Mouse (Mus musculus) forebrain, postnatal 0 days (tissue): ENCODE measurements around the gene Sh2d6. TPM values are rescaled to one million over a fixed set of nuclear protein-coding genes. Genes with fewer than 3 reads are reported as not detected.

Experiments used
- ATAC-seq: fragments of 200-750 bp; cut with Nextera tagmentation; 2 replicates; pipeline ENCODE4 v1.8.0; 2017; ENCODE audit warnings: mild to moderate bottlenecking, moderate library complexity
- DNase-seq: peaks from one replicate; pipeline ENCODE4 v3.0.0-alpha.2; 2015
- H3K27ac ChIP-seq: fragments of 300-500 bp; sonication (generic); 2 replicates; pipeline ENCODE4 v1.5.1; 2014; ENCODE audit warnings: low read depth, mild to moderate bottlenecking, antibody characterized with exemption, low read length, moderate library complexity, mixed read lengths
- H3K27me3 ChIP-seq: fragments of 300-500 bp; sonication (generic); 2 replicates; pipeline ENCODE4 v1.6.1; 2014; ENCODE audit warnings: mild to moderate bottlenecking, low read length, mixed read lengths; ENCODE audit not compliant: insufficient read depth
- H3K36me3 ChIP-seq: fragments of 300-500 bp; sonication (generic); 2 replicates; pipeline ENCODE4 v1.6.1; 2014; ENCODE audit warnings: mild to moderate bottlenecking, moderate library complexity; ENCODE audit not compliant: insufficient read depth
- H3K4me1 ChIP-seq: fragments of 300-500 bp; sonication (generic); 2 replicates; pipeline ENCODE4 v1.6.1; 2014; ENCODE audit warnings: antibody characterized with exemption; ENCODE audit not compliant: insufficient read depth
- H3K4me2 ChIP-seq: fragments of 300-500 bp; sonication (generic); 2 replicates; pipeline ENCODE4 v1.6.1; 2014; ENCODE audit warnings: low read depth, mild to moderate bottlenecking, moderate library complexity
- H3K4me3 ChIP-seq: fragments of 300-500 bp; sonication (generic); 2 replicates; pipeline ENCODE4 v1.5.1; 2014; ENCODE audit warnings: low read depth, low read length, mixed read lengths
- H3K9ac ChIP-seq: fragments of 300-500 bp; sonication (generic); 2 replicates; pipeline ENCODE4 v1.6.1; 2014; ENCODE audit warnings: mild to moderate bottlenecking
- H3K9me3 ChIP-seq: fragments of 300-500 bp; sonication (generic); 2 replicates; pipeline ENCODE4 v1.6.1; 2016; ENCODE audit warnings: low read length
- CTCF ChIP-seq: sonication (generic); IDR thresholded peaks from 2 replicates; pipeline ENCODE4 v1.5.1; 2016; ENCODE audit warnings: antibody characterized with exemption, control low read depth, low read depth
- WGBS: fragments of 180-500 bp; shearing (Covaris S2); extraction: QIAGEN DNeasy Blood & Tissue Kit; methylation state at CpG from one replicate; pipeline ENCODE4 v1.1.7; 2014; 5-methylcytosine and 5-hydroxymethylcytosine counted together
- polyA plus RNA-seq: library from polyadenylated mRNA; unstranded; fragments of >200 nt; fragmentation: Nextera tagmentation; extraction: Ambion mirVana; gene quantifications from 2 replicates; pipeline ENCODE4 v1.2.1, GENCODE M21; 2015
- total RNA-seq: library from RNA; depleted of rRNA; stranded (reverse); fragments of >200 nt; gene quantifications from 2 replicates; pipeline ENCODE4 v1.2.3, GENCODE M21; 2014; rRNA removed

Sh2d6 gene
- total RNA-seq (0.24 and 0.38 TPM in 2 replicates), polyA plus RNA-seq (0.21 and 0.47 TPM in 2 replicates)

DNA sequence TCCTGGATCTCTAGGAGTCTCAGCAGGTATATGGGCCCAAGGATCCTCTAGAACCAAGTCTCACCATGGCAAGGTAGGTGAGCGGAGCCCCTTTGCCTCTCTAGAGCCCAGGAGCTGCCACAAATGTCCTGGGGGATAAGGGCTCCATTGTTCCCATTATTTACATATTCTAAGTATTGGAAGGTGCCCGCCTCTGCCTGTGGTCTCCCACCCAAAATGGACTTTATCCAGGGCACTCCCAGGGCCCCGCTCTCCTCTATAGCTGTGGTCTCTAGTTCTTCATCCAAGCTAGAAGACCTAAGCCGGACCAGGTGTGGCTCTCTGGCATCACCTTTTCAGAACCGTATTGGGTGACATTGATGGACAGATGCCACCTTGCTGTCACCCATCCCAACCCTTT, at the start of gene Sh2d6:
Sh2d6 (minus strand) TSS at position 101 of the 400 bp plus-strand sequence.
- no peak for DNase-seq
- Histone ChIP-seq H3K9ac (no peak within 1 kb of the TSS), H3K4me2 (peak within 1 kb of the TSS; percentile 32; the same call in 1 of the 2 replicates), H3K36me3 (no peaks in the 10 kb centered on the region), H3K27me3 (no peaks in the 10 kb centered on the region), H3K4me1 (peaks cover 21% of the 10 kb centered on the region), H3K9me3 (no peaks in the 10 kb centered on the region), H3K4me3 (no peak within 1 kb of the TSS), H3K27ac (peak within 1 kb of the TSS; percentile 94)
- no peak for TF ChIP-seq CTCF
- WGBS: 91% methylated on average over 5 of the region's 5 CpGs
- ATAC-seq: no peak

DNA sequence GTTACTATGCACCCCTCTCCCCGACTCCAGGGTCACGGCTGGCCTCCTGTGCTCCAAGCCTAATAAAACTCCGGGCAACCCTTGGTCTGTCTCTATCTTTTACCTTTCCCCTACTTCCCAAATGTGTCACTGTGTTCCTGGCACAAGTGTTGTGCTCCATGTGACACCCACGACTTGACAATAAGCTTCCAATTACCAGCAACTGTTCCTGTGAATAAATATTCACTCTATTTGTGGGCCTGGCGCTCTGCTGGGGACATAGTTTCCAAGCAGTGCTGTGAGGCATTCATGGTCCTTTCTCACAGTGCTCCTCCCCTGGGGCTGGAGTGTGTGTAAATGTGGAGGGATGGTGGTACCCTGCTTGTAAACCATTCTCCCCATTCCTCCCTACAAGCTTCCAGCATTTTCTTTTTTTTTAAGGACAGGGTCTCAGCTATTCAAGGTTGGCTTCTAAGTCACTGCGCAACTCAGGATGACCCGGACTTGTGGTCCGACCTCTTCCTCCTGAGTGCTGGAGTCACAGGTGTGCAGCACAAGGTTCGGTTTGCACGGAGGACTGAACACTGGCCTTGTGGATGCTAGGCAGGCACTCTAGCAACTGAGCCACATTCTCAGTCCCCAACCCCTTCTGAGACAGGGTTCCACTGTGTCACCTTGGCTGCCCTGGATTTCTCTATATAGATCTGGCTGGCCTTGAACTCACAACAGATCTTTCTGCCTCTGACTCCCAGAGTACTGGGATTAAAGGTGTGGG, 49.3 kb upstream of the Sh2d6 start:
- 80% methylated on average over 10 of the region's 10 CpGs for WGBS

DNA sequence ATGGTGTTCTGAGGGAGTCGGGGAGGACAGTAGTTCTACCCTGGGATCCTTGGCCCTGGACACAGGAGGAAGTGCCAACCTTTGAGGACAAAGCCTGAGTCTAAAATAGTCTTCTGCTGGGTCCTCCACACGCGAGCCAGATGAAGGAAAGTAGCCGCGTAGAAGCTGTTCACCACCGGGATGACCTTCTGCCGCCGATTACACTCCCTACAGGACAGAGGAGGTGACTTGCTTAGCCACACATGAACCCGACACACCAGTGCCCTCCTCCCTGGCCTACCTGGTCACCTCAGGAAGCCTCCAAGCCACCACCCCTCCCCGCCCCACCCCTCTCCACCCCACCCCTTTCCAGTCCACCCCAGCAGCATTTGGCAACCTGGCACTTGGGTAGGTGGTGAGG, 47.2 kb upstream of the Sh2d6 start:
- H3K27me3 ChIP-seq: no peaks in the 10 kb centered on the region
- no peak overlapping the region for H3K9ac ChIP-seq
- no peak for TF ChIP-seq CTCF
- no peak overlapping the region for H3K27ac ChIP-seq
- H3K4me1 ChIP-seq: no peaks in the 10 kb centered on the region
- H3K4me2 ChIP-seq: no peak overlapping the region
- H3K4me3 ChIP-seq: no peak overlapping the region
- no peak for DNase-seq
- 91% methylated on average over 10 of the region's 10 CpGs for WGBS
- H3K36me3 ChIP-seq: peaks cover 6% of the 10 kb centered on the region; the same call in 1 of the 2 replicates
- ATAC-seq: no peak
- no peaks in the 10 kb centered on the region for H3K9me3 ChIP-seq

More for the DNA sequence above, 49.3 kb upstream of the Sh2d6 start:
- Histone ChIP-seq H3K4me2 (no peak overlapping the region), H3K36me3 (peaks cover 7% of the 10 kb centered on the region; the same call in 1 of the 2 replicates), H3K4me3 (no peak overlapping the region), H3K27me3 (no peaks in the 10 kb centered on the region), H3K9ac (no peak overlapping the region), H3K4me1 (no peaks in the 10 kb centered on the region), H3K27ac (no peak overlapping the region), H3K9me3 (no peaks in the 10 kb centered on the region)
- no peak for TF ChIP-seq CTCF
- ATAC-seq (no peak), DNase-seq (no peak)

DNA sequence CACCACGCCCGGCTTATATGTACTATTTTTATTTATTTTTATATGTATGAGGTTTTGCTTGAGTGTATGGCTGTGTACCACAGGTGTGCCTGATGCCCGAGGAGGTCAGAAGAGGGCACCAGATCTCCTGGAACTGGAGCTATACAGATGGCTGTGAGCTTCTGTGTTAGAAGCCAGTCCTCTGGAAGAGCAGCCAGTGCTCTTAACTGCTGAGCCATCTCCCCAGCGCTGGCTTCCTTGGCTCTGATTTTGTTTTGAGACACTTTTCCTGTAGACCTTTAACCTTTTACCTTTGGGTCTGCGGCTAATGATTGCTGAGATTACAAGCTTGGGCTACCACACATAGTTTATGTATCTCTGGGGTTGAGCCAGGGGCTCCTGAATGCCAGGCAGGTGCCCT, 46.0 kb upstream of the Sh2d6 start:
- H3K4me3 ChIP-seq: no peak overlapping the region
- no peak for DNase-seq
- no peak for ATAC-seq

DNA sequence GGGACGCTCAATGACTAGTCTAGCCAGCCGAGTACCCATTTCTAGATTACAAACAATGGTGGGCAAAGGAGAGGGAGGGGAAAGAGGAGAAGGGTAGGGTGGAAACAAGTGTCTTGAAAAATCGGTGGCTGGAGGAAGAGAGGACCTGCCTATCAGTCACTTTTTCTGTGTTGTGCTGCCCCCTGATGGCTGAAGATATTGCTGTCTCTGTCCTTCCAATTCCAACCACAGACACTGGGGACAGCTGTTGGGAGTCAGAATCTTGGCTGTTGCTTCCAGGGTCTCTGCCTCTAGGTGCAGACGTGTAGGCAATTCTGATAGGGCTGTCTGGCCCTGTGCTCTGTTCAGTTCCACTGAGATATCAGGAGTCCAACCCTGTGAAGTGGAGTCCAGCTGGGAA, 44.5 kb upstream of the Sh2d6 start:
- DNase-seq (peak; percentile 91), ATAC-seq (peak; percentile 95)
- WGBS: 2% methylated on average over 4 of the region's 4 CpGs
- H3K4me2 ChIP-seq: no peak overlapping the region
- no peaks in the 10 kb centered on the region for H3K27me3 ChIP-seq
- H3K9me3 ChIP-seq: no peaks in the 10 kb centered on the region
- no peak overlapping the region for H3K4me3 ChIP-seq
- no peaks in the 10 kb centered on the region for H3K4me1 ChIP-seq
- 0 out of 2 replicates have a peak overlapping the region, but pooled peaks have one; percentile 6 for H3K9ac ChIP-seq
- peak; percentile 95 for TF ChIP-seq CTCF
- H3K36me3 ChIP-seq: no peaks in the 10 kb centered on the region; the same call in 1 of the 2 replicates
- 0 out of 2 replicates have a peak overlapping the region, but pooled peaks have one; percentile 54 for H3K27ac ChIP-seq

More for the DNA sequence above, 46.0 kb upstream of the Sh2d6 start:
- no peak for TF ChIP-seq CTCF
- Histone ChIP-seq H3K4me1 (no peaks in the 10 kb centered on the region), H3K36me3 (no peaks in the 10 kb centered on the region; the same call in 1 of the 2 replicates), H3K27ac (no peak overlapping the region), H3K27me3 (no peaks in the 10 kb centered on the region), H3K9me3 (no peaks in the 10 kb centered on the region), H3K9ac (no peak overlapping the region), H3K4me2 (no peak overlapping the region)
- 89% methylated on average over 5 of the region's 5 CpGs for WGBS

DNA sequence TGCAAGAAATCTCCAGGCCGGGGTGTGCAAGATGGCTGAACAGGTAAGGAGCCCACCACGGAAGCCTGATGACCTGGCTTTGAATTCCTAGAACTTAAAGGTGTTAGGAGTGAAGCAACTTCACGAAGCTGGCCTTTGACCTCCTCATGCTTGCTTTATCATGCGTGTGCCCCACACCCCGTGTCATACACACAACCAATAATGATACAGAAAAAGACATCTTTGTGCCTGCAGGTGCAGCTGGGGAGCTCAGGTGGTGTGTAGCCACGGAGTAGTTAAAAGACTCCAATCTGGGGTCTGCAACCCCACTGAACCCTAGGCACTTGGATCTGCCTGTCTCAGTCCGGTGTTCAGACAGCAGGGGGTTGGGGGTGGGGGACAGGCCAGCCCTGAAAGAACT, 44.0 kb upstream of the Sh2d6 start:
- Histone ChIP-seq H3K36me3 (no peaks in the 10 kb centered on the region; the same call in 1 of the 2 replicates), H3K4me1 (no peaks in the 10 kb centered on the region), H3K4me3 (no peak overlapping the region), H3K4me2 (no peak overlapping the region), H3K27me3 (no peaks in the 10 kb centered on the region), H3K27ac (0 out of 2 replicates have a peak overlapping the region, but pooled peaks have one; percentile 54), H3K9ac (0 out of 2 replicates have a peak overlapping the region, but pooled peaks have one; percentile 6), H3K9me3 (no peaks in the 10 kb centered on the region)
- TF ChIP-seq CTCF: no peak
- ATAC-seq (0 out of 2 replicates have a peak, but pooled peaks have one; percentile 7), DNase-seq (no peak)
- 73% methylated on average over 7 of the region's 7 CpGs for WGBS

DNA sequence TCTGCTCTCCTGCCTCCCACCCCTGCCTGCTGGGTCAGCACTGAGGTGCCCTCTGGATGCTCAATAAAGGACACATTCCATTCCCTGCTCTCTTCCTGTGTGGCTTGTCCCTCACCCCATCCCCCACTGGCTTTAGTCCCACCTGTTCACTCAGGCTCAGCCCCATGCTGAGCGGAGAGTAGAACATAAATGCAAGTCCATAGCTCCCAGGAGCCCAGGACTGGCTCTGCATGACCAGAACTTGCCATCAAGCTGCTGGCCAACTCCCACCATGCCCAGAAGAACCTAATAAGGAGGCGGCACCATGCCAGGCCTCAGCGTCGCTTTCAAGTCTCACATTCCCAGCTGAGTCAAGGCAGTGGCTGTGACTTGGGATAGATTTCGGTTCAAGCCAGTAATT, 41.4 kb upstream of the Sh2d6 start:
- H3K4me2 ChIP-seq: no peak overlapping the region
- H3K4me3 ChIP-seq: no peak overlapping the region
- H3K27me3 ChIP-seq: no peaks in the 10 kb centered on the region
- ATAC-seq: no peak
- no peak overlapping the region for H3K27ac ChIP-seq
- H3K9ac ChIP-seq: no peak overlapping the region
- DNase-seq: no peak
- no peaks in the 10 kb centered on the region for H3K9me3 ChIP-seq
- no peak for TF ChIP-seq CTCF
- H3K4me1 ChIP-seq: no peaks in the 10 kb centered on the region
- no peaks in the 10 kb centered on the region; the same call in 1 of the 2 replicates for H3K36me3 ChIP-seq
- WGBS: 74% methylated on average over 5 of the region's 5 CpGs
